Mouse (Mus musculus): ENCODE measurements around the gene Pold1. TPM values are rescaled to one million over a fixed set of nuclear protein-coding genes. Genes with fewer than 3 reads are reported as not detected.

Gene Pold1
- 44.4 and 45.2 TPM in 2 replicates for polyA plus RNA-seq (2012; rRNA removed)

GRCm38 (mm10) chr7:44548497-44549087 is at the start of gene Pold1:
Gene Pold1 (minus strand): TSS chr7:44548849.

GRCm38 (mm10) chr7:44590402-44591347 is 42.0 kb upstream of the Pold1 start, which contains the start of gene Kcnc3:
Gene Kcnc3 (plus strand): TSS chr7:44590664.

GRCm38 (mm10) chr7:44572213-44572701 is 23.6 kb upstream of the Pold1 start, which contains the start of gene Napsa:
Gene Napsa (plus strand): TSS chr7:44572380.

GRCm38 (mm10) chr7:44553826-44554225 is 5.2 kb upstream of the Pold1 start, which contains the start of gene Nr1h2:
Gene Nr1h2 (minus strand): TSS chr7:44553951.

GRCm38 (mm10) chr7:44531946-44532732 is 16.5 kb downstream of the Pold1 start, which contains the start of gene Spib:
Gene Spib (minus strand): TSS chr7:44532071.

GRCm38 (mm10) chr7:44524502-44524901 is 24.1 kb downstream of the Pold1 start, which contains the start of gene Mybpc2:
Gene Mybpc2 (minus strand): TSS chr7:44524656.

GRCm38 (mm10) chr7:44495992-44496770 is 52.5 kb downstream of the Pold1 start, which contains the start of the genes Emc10 and Fam71e1:
Gene Emc10 (minus strand): TSS chr7:44496529.
Gene Fam71e1 (plus strand): TSS chr7:44496581.

Other genes starting within 250 kb of the Pold1 start
- gene Clec11a, start 241.9 kb downstream of the Pold1 start, polyA plus RNA-seq (2012; rRNA removed), result 5.3 and 6.9 TPM in 2 replicates
- gene Shank1, start 238.6 kb downstream of the Pold1 start, polyA plus RNA-seq (2012; rRNA removed), result 1.1 TPM in 2 replicates
- gene Syt3, start 164.7 kb downstream of the Pold1 start, polyA plus RNA-seq (2012; rRNA removed), result 3.2 and 3.5 TPM in 2 replicates
- gene 1700008O03Rik, start 163.0 kb downstream of the Pold1 start, polyA plus RNA-seq (2012; rRNA removed), result 0.87 and 0.89 TPM in 2 replicates
- gene Lrrc4b, start 119.8 kb downstream of the Pold1 start, polyA plus RNA-seq (2012; rRNA removed), result 4.8 and 6.8 TPM in 2 replicates
- 0.23 and 0.88 TPM in 2 replicates for gene Aspdh, start 83.5 kb downstream of the Pold1 start, polyA plus RNA-seq (2012; rRNA removed)
- gene Josd2, start 80.9 kb downstream of the Pold1 start, polyA plus RNA-seq (2012; rRNA removed), result 136 and 144 TPM in 2 replicates
- 291 and 327 TPM in 2 replicates for gene Emc10, start 52.3 kb downstream of the Pold1 start, polyA plus RNA-seq (2012; rRNA removed)
- 4.4 and 6.2 TPM in 2 replicates for gene Fam71e1, start 52.3 kb downstream of the Pold1 start, polyA plus RNA-seq (2012; rRNA removed)
- 0.34 and 0.46 TPM in 2 replicates for gene Mybpc2, start 24.2 kb downstream of the Pold1 start, polyA plus RNA-seq (2012; rRNA removed)
- 11.9 and 16.9 TPM in 2 replicates for gene Spib, start 16.8 kb downstream of the Pold1 start, polyA plus RNA-seq (2012; rRNA removed)
- gene Nr1h2, start 5.1 kb upstream of the Pold1 start, polyA plus RNA-seq (2012; rRNA removed), result 231 and 268 TPM in 2 replicates
- gene Napsa, start 23.5 kb upstream of the Pold1 start, polyA plus RNA-seq (2012; rRNA removed), result 7.8 and 8.1 TPM in 2 replicates
- 2.7 and 2.8 TPM in 2 replicates for gene Kcnc3, start 41.8 kb upstream of the Pold1 start, polyA plus RNA-seq (2012; rRNA removed)
- 365 and 409 TPM in 2 replicates for gene Myh14, start 122.0 kb upstream of the Pold1 start, polyA plus RNA-seq (2012; rRNA removed)
- not detected in 2 replicates for gene Izumo2, start 159.9 kb upstream of the Pold1 start, polyA plus RNA-seq (2012; rRNA removed)
- gene Vrk3, start 199.6 kb upstream of the Pold1 start, polyA plus RNA-seq (2012; rRNA removed), result 44.8 and 45.6 TPM in 2 replicates
- gene Zfp473, start 202.2 kb upstream of the Pold1 start, polyA plus RNA-seq (2012; rRNA removed), result 0.19 and 0.26 TPM in 2 replicates

Measured in colon, adult 2 months (tissue).